Mouse (Mus musculus) layer of hippocampus, postnatal 10 days (tissue): ENCODE data around the gene Cct8l1. TPM values are rescaled to one million over a fixed set of nuclear protein-coding genes. Genes with fewer than 3 reads are reported as not detected.

Experiments used
- total RNA-seq, 2 experiments: library from RNA; stranded (reverse); gene quantifications; 2 replicates each; pipeline ENCODE4 v1.2.3; 2021

The Cct8l1 gene
- total RNA-seq, 2 experiments from 2014 or later: 0.18 TPM; not detected in 1

Other genes with a start within 250 kb of the Cct8l1 start
- 10 to 100 TPM; 82.4 to 88.7 TPM for gene Kmt2c, start 17.3 kb upstream of the Cct8l1 start, total RNA-seq
- 1 to 10 TPM; 6.3 to 7.9 TPM for gene Xrcc2, start 189.8 kb downstream of the Cct8l1 start, total RNA-seq
- 100 to 1,000 TPM; 221 to 229 TPM for gene Actr3b, start 243.9 kb downstream of the Cct8l1 start, total RNA-seq